Mouse (Mus musculus) testis, postnatal 10 days (tissue): Measurements from ENCODE around the gene Gm3045.

Experiments used
- DNase-seq: peaks from one replicate; pipeline ENCODE4 v3.0.0; 2021; ENCODE audit warnings: low spot score

The Gm3045 gene

GRCm38 (mm10) chr13:56426365-56426764 is at the start of gene Gm3045:
TSS of gene Gm3045 (plus strand) at chr13:56426594.
- no peak for DNase-seq

GRCm38 (mm10) chr13:56380855-56381685 is 45.3 kb upstream of the Gm3045 start:
- DNase-seq: no peak

- no peak for DNase-seq
Measured at GRCm38 (mm10) chr13:56383406-56383805, 43.0 kb upstream of the Gm3045 start.

GRCm38 (mm10) chr13:56386411-56386810 is 40.0 kb upstream of the Gm3045 start:
- no peak for DNase-seq

GRCm38 (mm10) chr13:56387374-56387773 is 39.0 kb upstream of the Gm3045 start:
- DNase-seq: no peak

GRCm38 (mm10) chr13:56388042-56388441 is 38.4 kb upstream of the Gm3045 start:
- DNase-seq: no peak

- DNase-seq: no peak
Measured at GRCm38 (mm10) chr13:56397572-56397971, 28.8 kb upstream of the Gm3045 start.

- DNase-seq: no peak
Measured at GRCm38 (mm10) chr13:56401186-56401585, 25.2 kb upstream of the Gm3045 start.

GRCm38 (mm10) chr13:56403381-56404086 is 22.9 kb upstream of the Gm3045 start:
- no peak for DNase-seq

GRCm38 (mm10) chr13:56404511-56405140 is 21.8 kb upstream of the Gm3045 start:
- DNase-seq: no peak

- DNase-seq: no peak
Measured at GRCm38 (mm10) chr13:56412286-56412873, 14.0 kb upstream of the Gm3045 start.

- DNase-seq: peak; percentile 49
Measured at GRCm38 (mm10) chr13:56418685-56419483, 7.5 kb upstream of the Gm3045 start.

GRCm38 (mm10) chr13:56419538-56419937 is 6.9 kb upstream of the Gm3045 start:
- no peak for DNase-seq

GRCm38 (mm10) chr13:56422072-56422723 is 4.2 kb upstream of the Gm3045 start:
- peak; percentile 87 for DNase-seq

GRCm38 (mm10) chr13:56425931-56426330 is 463 bp upstream of the Gm3045 start:
- no peak for DNase-seq

GRCm38 (mm10) chr13:56428724-56429500 is 2.5 kb downstream of the Gm3045 start:
- peak; percentile 92 for DNase-seq

GRCm38 (mm10) chr13:56432496-56432895 is 6.1 kb downstream of the Gm3045 start:
- DNase-seq: peak; percentile 45

- DNase-seq: peak; percentile 87
Measured at GRCm38 (mm10) chr13:56433466-56433865, 7.1 kb downstream of the Gm3045 start.

GRCm38 (mm10) chr13:56434311-56434751 is 7.9 kb downstream of the Gm3045 start:
- DNase-seq: peak; percentile 80
